Mouse (Mus musculus) gonadal fat pad, adult 2 months (tissue): ENCODE results near the gene Lig1. TPM values are rescaled to one million over a fixed set of nuclear protein-coding genes. Genes with fewer than 3 reads are reported as not detected.

Experiments
- DNase-seq: peaks from one replicate; pipeline ENCODE4 v3.0.0-alpha.2; 2012; ENCODE audit warnings: low read depth
- polyA plus RNA-seq: library from polyadenylated mRNA; depleted of rRNA; stranded (reverse); fragments of >200 nt; gene quantifications from 2 replicates; pipeline ENCODE4 v1.2.3, GENCODE M21; 2012; rRNA removed

Lig1 gene
- polyA plus RNA-seq, 1 experiment: 7.0 TPM

- no peak for DNase-seq
Observed at GRCm38 (mm10) chr7:13310493-13311199, 33.6 kb downstream of the Lig1 start.

GRCm38 (mm10) chr7:13311401-13311800 is 34.3 kb downstream of the Lig1 start:
- DNase-seq: no peak

GRCm38 (mm10) chr7:13314095-13314597 is 37.1 kb downstream of the Lig1 start:
- peak; percentile 99 for DNase-seq

- DNase-seq: no peak
Observed at GRCm38 (mm10) chr7:13321424-13321823, 44.3 kb downstream of the Lig1 start.

GRCm38 (mm10) chr7:13324316-13324715 is 47.2 kb downstream of the Lig1 start, which contains the start of gene Pla2g4c:
Gene Pla2g4c (plus strand): TSS chr7:13324655.
- DNase-seq: no peak

- DNase-seq: no peak
Observed at GRCm38 (mm10) chr7:13330575-13330974, 53.5 kb downstream of the Lig1 start.

GRCm38 (mm10) chr7:13355943-13356342 is 78.9 kb downstream of the Lig1 start:
- DNase-seq: no peak

Other genes with a start within 250 kb of the Lig1 start
- gene Chmp2a, start 242.5 kb upstream of the Lig1 start, polyA plus RNA-seq: 116 and 142 TPM in 2 replicates
- 187 and 192 TPM in 2 replicates for gene Ube2m, start 239.0 kb upstream of the Lig1 start, polyA plus RNA-seq
- 3.6 and 3.7 TPM in 2 replicates for gene Mzf1, start 222.5 kb upstream of the Lig1 start, polyA plus RNA-seq
- gene Vmn1r85, start 182.1 kb upstream of the Lig1 start, polyA plus RNA-seq: not detected in 2 replicates
- gene Vmn1r86, start 157.4 kb upstream of the Lig1 start, polyA plus RNA-seq: not detected in 2 replicates
- not detected in 2 replicates for gene Vmn1r87, start 137.1 kb upstream of the Lig1 start, polyA plus RNA-seq
- gene Vmn1r88, start 117.7 kb upstream of the Lig1 start, polyA plus RNA-seq: not detected in 2 replicates
- gene Vmn1r89, start 64.3 kb upstream of the Lig1 start, polyA plus RNA-seq: not detected in 2 replicates
- gene Zswim9, start 1.4 kb downstream of the Lig1 start, polyA plus RNA-seq: 3.8 and 4.5 TPM in 2 replicates
- gene Pla2g4c, start 47.4 kb downstream of the Lig1 start, polyA plus RNA-seq: 0.62 and 1.1 TPM in 2 replicates
- not detected in 2 replicates for gene Cabp5, start 120.8 kb downstream of the Lig1 start, polyA plus RNA-seq
- 14.0 and 19.7 TPM in 2 replicates for gene Bsph1, start 173.6 kb downstream of the Lig1 start, polyA plus RNA-seq